Mouse (Mus musculus) kidney, postnatal 25 days (tissue): ENCODE measurements around the gene Selenos.
A peak's percentile ranks its signal among the peaks of the same experiment; 100 is the strongest.

Experiments
- DNase-seq, 2 experiments: peaks; one replicate each; pipeline ENCODE4 v3.0.0; 2021; ENCODE audit warnings: mixed read lengths in 2 of 2

Gene Selenos

DNA sequence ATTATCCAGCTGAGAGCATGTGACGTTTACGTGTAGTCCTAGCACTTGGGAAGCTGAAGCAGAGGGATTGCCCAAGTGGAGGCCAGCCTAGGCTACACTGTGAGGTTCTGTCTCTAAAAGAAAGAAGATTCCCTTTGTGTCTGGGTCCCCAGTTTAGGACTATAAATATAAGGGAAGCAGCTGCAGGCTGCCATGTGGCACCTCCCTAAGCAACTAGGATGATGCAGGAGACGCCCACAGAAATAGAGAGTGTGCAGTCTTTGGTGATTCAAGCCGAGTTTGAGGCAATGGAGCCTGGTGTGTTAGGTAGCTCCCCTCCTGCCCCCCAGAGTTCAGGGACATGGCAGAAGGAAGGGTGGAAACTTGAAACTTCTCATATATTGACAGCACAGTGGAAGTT is 8.2 kb downstream of the Selenos start:
- no peak for DNase-seq

DNA sequence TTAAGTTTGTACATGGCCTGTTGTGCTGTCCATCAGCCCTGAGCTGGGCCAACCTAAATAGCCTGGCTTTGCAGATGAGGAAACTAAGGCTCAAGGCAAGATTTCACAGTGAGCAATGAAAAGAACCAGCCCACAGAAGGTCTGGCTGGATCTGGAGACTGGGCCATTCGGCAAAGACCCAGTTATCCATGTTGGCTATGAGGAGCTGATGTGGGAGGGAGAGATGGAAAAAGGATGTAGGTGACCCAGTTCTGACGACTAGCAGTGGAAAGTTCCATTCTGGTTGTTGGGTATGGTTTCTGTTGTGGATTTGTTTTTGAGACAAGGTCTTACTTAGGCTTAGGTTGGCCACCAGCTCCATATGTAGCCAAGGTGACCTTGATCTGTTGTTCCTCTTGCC is 8.6 kb downstream of the Selenos start:
- no peak for DNase-seq

DNA sequence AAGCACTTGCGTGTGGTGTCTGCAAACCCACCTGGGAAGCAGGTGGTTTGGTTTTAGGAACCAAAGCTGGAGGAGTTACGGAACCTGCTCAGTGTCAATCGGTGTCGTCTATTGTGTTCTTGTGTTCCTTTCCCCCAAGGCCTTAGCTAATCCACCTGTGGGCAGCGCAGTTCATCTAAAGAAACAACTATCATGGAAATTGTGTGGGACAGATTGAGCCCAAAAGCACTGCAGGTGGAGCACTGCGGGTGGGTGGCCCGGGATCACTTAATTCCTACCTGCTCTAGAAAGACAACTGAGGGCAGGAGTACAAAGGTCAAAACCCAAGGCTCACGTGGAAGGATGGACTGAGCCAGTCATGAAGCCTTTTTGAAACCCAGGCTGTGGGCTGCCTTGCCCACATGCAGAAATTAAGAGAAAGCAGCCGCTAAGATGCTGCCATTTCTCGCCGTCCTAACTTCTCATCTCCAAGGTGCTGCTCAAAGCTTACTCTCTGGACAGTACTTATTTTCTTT is 11.3 kb downstream of the Selenos start:
- peak; percentile 25 to 41 for DNase-seq

DNA sequence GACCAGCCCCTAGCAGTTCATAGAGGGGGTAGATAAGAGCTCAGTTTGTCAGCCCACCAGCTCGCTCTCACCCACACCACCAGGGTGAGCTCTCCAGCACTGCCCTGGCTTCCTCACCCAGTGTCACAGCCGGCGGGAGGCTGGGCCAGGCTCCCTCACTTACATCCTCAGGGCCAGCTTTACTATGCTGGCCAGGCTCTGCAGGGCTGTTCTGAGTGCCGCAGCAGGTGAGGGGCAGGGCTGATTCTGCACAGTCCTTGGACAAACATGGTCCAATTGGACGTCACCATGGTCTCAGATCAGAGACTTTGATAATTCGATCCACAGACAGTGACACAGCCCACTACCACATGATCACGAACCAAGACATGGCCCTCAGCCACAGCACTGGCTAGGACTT is 12.1 kb downstream of the Selenos start:
- DNase-seq: no peak

DNA sequence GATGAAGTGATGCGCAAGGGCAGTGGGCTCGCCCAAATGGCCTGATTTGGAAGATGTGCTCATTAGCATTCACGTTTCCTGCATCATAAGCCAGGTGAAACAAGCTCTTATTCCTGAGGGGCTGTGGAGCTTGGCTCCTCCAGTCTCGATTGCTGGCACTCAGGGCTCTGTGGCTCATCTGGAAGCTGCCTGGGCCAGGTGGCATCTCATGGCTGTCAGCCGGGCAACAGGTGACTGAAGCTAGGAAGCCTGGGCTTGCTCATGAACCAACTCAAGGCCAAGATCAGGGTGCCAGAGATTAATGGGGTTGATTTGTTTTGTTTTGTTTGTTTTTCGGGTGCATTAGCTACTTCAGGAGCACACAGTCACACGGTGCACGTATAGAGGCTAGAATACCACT is 13.2 kb downstream of the Selenos start:
- no peak for DNase-seq

DNA sequence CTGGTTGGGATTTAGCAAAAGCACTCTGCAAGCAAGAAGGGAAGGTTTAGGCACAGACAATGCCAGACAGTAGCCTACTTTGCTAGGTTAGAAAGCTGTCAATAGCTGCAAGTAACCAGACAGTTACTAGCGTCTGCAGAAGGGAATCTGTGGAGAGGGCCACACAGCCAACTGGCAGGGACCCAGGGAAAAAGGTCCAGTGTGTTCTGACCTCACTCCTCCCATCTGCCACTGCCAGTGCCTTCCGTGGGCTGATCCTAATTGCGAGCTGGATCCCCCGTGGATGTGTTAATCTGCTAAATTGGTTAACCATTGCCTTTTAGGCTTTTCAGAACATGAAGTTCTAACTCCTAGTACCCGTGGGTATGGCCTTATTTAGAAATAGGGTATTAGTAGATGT is 14.7 kb downstream of the Selenos start:
- peak; percentile 39 to 50 for DNase-seq

DNA sequence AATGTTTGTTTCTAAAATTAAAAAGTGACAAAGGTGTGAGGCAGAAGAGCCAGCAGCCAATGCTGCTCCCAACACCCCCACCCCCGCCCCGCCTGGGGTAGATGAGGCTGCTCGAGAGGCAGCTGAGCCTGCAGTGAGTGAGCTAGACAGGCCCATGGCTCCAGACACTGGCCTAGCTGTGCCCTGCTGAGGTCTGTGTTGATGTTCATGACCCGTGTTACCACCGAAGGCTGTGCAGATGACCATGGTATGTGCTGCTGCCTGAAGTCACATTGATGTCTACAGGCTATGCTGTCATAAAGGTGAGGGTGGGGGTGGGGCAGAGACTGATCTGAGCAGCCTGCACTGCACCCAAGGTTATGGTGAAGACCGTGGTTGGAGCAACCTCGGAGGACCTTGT is 19.4 kb downstream of the Selenos start:
- no peak for DNase-seq

DNA sequence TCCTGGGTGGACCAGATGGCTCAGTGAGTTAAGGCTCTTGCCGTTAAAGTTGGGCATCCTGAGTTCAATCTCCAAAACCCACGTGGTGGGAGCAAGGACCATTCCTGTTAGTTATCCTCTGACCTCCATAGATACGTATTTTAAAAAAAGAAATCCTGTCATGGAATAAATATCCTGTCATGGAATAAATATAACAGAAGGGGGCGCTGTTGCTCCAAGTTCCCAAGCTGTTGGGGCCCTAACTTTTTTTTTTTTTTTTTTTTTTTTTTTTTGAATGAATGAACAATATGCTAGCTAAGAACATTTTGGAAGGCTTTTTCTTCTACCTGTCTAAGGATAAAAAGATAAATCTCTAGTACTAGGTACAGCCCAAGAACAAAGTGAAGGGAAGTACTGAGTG is 22.4 kb downstream of the Selenos start:
- peak in 1 of 2 experiments; percentile 40 for DNase-seq

DNA sequence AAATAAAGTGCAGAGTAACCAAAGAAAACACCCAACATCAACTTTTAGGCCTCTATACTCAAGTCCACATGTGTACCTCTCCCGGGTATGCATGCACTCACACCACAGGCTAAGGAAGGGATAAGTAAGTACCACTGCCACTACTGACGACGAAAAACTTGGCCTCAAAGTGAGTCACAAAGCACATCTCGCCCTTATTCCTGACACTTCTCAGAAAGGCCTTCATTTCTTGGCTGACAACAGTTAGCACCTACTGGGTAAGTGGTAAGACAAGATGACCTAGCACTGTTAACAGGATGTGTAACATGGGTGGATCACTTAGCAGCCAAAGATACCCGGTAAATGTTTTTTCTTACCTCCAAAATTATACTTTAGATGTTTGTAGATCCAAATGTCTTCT is 25.1 kb downstream of the Selenos start:
- DNase-seq: no peak

DNA sequence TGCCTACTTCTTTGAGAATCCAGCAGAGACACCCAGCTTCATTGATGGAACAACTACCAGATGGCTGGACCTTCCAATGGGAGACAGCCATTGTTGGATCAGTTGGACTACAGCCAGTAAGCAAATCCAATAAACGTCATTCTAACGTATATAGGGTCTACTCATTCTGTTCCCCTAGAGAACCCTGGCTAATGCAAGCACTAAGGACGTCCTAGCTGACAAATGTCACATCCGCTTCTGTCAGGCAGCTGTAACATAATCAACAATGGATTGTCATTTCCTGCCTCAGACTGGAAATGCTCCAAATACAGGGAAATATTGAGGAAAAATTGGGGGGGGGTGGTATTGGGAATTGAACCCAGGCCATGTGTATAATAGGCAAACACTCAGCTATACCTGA is 26.3 kb downstream of the Selenos start:
- DNase-seq: no peak

DNA sequence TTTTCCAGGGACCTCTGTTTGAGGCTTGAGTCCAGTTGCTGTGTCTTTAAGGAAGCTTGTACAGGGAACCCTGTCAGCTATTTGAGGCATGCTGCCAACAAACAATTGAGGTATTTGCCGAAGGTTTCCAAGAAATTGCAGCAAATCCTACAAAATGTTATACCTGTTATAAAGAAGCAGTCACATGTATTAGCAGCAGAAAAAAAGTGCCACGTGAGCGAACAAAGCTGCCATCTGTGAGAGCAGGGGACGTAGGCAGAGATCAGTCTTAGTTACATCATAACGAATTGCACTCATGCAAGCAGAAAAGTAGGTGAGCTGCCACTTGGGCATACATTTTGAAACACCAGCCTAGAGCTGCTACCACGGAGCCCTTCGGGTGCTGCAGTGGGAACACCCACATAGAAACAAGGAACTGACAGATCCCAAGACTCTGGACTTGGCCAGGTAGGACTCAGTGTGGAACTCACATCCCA is 27.2 kb downstream of the Selenos start:
- DNase-seq: peak; percentile 26 to 36

DNA sequence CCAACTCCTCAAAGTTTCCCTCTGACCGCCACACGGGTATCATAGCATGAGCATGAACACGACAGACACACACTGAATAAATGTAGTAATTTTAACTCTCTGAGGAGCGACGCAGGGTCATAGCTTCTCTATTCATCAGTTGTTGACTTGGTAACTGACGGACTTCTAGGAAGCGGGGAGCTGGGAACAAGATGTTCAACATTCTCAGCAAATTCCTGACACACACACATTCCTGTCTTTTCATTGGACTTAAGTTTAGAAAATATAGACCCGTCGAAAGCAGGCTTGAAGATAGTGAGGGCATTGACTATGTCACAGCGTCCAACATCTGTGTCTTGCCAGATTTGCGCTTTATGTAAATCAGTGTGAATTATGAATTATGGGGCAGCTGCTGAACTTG is 27.8 kb downstream of the Selenos start:
- DNase-seq: peak in 1 of 2 experiments; percentile 38

DNA sequence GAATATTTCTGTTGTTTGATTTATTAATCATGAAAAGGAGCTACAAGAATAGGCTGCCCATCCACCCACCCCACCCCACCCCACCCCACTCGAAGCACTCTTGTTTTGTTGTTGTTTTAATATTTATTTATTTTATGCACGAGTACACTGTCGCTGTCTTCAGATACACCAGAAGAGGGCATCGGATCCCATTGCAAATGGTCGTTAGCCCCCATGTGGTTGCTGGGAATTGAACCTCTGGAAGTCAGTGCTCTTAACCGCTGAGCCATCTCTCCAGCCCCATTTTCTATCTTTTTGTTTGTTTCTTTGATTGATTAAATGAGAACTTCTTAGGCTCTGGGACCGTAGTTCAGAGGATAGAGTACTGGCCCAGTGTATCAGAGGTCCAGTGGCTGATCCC is 28.5 kb downstream of the Selenos start:
- DNase-seq: peak; percentile 51 to 54

DNA sequence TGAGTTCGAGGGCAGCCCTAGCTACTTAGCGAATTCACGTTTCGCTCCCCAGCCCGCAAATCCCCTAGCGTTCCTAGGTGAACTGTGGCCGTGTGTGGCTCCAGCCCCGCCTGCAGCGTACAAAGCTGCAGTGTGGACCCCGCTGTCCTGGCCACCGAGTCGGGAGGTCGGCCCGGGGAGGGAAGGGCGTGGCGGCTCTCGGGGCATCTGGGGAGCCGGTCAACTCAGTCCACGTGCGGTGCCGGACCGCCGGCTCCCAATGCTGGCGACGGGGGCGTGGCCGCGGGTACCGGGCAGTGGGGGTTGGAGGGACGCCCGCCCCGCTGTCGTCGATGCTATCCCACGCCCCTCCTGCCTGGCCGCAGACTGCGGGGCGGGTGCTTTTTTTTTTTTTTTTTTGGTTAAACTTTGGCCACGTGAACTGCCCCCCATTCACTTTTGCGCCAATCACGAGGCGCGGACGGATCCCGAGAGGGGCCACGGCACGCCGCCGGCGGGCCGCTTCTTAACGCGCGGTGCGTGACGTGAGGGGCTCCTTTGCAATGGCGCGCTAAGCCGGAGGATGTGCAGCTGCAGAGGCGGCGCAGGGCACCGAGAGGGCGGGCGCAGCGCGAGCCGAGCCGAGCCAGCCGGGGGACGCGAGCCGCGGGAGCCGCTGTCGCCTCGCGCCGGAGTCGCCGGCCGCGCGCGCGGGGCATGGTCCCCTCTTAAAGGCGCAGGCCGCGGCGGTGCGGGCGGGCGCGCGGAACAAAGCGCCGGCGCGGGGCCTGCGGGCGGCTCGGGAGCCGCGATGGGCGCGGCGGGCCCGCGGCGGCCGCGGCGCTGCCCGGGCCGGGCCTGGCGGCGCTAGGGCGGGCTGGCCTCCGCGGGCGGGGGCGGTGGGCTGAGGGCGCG is 29.8 kb downstream of the Selenos start, which contains the start of gene Chsy1:
Gene Chsy1, plus strand, starts transcription at position 555 of the 894 bp plus-strand sequence.
- DNase-seq: peak; percentile 86 to 95

DNA sequence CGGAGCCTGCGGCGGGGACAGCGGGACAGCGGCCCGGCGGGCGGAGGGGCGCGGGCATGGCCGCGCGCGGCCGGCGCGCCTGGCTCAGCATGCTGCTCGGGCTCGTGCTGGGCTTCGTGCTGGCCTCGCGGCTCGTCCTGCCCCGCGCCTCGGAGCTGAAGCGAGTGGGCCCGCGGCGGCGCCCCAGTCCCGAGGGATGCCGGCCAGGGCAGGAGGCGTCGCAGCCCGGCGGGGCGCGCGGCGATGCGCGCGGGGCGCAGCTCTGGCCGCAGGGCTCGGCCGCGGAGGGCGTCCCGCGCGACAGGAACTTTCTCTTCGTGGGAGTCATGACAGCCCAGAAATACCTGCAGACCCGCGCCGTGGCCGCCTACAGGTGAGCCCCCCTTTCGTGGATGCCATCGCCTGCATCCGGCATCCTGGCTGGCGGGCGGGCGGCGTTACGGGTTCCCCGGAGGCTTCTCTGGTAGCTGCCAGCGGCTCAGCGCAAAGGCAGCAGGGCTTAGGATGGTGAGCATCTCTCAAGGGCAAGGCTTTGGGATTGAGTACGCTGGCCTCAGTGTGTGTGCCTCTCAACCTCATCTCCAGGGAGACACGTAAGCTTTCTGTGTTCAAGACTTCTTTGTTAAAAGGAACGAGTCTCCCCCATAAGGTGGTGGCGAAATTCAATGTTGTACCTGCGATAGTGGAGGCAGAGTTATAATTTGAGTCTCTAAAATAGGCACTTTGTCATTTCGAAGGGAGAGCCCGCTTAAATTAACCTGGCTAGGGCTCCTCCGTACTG is 30.6 kb downstream of the Selenos start:
- peak; percentile 31 to 53 for DNase-seq

DNA sequence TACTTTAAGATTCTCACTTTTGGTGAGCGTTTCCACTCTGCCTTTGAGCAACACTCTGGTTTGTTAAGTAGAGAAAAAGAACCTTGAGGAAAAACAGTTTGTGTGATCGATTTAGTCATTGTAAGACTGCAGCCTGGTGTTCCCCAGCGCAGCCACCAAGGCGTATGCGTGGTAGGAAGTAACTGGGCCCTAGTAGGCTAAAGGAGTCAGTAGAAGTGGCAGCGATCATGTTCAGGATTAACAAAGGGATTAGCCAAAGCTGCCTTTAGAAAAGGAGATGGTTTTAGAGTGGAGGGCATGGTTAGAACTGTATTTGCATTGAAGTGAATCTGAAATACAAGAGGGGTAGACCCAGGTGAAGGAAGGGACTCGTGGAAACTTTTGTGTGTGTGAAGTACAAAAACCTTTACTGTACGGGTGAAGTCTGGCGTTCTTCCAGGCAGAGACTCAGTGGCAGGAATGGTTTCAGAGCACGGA is 31.2 kb downstream of the Selenos start:
- no peak for DNase-seq

DNA sequence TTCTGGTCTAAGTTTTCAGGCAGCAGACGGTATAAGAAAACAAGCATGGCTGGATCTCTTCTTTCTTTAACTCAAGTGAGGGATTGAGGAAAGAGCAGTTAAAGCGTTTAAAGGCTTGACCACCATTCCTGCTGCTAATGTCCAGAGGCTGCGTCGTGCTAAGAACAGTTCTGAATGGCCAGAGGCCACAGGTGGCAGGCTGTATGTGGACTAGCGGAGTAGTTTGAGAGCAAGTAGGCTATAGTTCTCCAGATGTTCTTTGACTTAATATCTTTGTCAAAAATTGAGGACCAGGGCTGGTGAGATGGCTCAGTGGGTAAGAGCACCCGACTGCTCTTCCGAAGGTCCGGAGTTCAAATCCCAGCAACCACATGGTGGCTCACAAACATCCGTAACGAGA is 31.8 kb downstream of the Selenos start:
- no peak for DNase-seq

DNA sequence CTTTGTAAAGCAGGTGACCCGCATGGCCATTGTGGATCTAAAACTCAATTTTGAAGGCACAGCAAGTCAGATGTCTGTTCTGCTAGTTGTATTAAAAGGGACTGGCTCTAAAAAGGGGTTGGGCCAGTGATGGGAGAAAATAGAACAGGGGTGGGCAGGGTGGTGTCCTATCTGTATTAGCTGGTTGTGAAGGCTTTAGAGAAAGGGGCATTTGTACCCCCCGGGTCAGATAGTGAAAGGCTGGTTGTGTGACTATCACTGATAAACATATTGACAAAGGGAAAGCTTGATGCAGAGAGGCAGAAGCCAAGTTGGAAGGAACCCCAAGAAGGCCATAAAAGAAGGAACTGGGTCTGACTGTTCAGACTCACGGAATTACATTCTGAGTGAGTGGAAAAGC is 34.1 kb downstream of the Selenos start:
- DNase-seq: no peak

DNA sequence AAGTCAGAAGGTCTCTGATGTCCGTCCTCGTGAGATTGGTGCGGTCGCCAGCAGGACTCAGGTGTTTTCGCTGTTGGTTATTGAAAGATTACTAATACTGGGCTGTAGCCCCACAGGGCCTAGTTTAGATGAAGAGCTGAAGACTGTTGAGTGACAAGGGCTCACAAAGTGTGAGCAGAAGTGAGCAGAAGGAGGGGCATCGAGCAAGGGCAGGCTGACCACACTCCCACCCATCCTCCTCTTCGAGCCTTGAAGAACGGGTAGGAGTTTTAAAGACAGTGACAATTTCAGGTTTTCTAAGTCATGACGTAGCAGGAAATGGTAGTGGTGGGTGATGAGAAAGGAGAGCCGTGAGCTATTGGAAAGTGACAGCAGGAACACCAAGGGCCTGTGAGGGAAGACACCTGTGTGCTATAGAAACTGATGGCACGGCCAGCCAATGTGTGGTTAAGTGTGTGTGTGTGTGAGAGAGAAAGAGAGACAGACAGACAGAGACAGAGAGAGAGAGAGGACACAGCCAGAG is 36.4 kb downstream of the Selenos start:
- DNase-seq: no peak

DNA sequence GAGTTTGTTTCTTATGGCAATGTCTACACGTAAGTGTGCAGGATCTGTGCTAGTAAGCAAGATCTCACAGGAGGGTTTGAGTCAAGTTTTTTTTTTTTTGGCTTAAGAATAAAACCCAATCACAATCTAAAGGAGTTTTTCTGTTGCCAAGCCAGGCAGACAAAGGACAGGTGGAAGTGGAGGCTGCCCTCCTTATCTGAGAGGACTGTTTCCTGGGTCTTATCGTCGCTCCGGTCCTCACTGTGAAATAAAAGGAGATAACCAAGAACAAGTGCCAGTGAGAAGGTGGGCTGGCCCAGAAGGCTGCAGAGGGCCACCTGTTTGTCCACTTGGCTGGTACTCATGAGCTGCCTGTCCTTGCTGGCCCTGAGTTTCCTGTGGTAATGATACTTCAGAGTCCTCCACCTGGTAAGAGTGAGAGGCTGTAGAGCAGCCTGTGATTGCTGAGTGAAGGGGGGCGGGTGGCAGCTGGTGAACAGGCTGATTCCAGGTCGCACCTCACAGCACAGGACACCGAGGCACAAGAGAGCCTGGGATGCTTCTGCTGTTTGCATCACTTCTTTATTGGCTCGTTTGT is 37.5 kb downstream of the Selenos start:
- DNase-seq: no peak

DNA sequence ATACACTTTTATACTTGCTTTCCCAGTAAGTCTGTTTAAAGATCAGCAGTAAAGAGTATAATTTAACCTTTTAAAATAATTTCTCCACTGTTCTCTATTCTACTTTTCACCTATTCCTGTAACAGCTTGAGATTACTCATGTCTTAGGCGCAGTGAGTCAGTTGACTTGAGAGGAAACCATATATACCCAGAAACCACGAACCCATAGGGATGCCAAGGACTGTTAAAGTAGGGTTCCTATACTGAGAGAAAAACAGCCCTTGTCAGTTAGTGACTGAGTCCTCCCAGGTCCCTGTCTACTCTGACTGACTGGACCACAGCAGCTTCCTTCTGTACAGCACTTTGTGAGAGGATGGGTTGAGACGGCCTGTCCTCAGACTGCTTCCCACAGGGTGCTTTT is 38.6 kb downstream of the Selenos start:
- DNase-seq: no peak

DNA sequence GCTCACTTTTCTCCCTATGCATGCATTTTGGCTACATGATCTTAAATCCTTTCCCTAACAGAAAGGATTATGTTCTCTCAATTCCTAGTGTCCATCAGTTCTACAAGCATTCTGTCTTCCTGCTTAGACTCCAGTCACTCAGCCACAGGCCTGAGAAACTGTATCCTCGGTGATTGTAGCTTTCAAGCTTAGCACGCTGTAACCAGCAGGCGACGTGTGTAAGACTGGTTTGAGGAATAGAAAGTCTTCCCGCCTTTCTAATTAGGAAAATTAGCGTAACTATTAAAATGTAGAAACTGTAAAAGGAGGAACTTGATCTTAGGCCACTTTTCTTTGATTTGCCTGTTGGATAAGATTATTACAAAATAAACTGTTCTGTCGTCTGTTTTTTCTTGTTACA is 39.3 kb downstream of the Selenos start:
- DNase-seq: no peak

DNA sequence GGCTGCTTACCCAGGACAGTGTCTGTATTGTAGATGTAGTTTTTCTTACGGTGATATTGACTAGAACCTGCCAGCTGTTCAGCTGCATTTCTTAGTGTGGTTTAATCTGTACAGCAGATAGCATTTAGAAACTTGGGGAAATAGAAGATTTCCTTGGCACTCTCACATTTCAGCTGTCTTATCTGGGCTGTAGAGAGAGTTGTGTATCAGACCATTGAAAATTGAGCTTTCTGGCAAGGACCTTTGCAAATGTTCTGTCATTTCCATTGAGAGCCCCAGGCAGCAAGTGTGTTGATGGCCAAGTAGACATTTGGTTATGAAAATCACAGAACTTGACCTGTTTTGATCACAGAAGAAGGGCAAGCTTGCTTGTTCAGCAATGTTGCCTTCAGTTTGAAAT is 40.7 kb downstream of the Selenos start:
- no peak for DNase-seq
